Mouse (Mus musculus) neural tube, embryonic 14.5 days (tissue): ENCODE data around the gene Camk1. TPM values are rescaled to one million over a fixed set of nuclear protein-coding genes. Genes with fewer than 3 reads are reported as not detected.
"Not testable (repeated sequence)": the region's sequence is repeated elsewhere in the genome, so short reads cannot be mapped to it uniquely, and the experiment has no call there.

ENCODE experiments used
- ATAC-seq: fragments of 200-750 bp; cut with Nextera tagmentation; 2 replicates; pipeline ENCODE4 v1.8.0; 2017; ENCODE audit warnings: low read depth, mild to moderate bottlenecking, moderate TSS enrichment, moderate library complexity
- H3K27ac ChIP-seq: fragments of 300-500 bp; sonication (generic); 2 replicates; pipeline ENCODE4 v1.5.1; 2014; ENCODE audit warnings: low read depth, mild to moderate bottlenecking, control low read depth, low read length, moderate library complexity, mixed read lengths
- H3K27me3 ChIP-seq: fragments of 300-500 bp; sonication (generic); 2 replicates; pipeline ENCODE4 v1.6.1; 2014; ENCODE audit warnings: low read length; ENCODE audit not compliant: control insufficient read depth, insufficient read depth
- H3K36me3 ChIP-seq: fragments of 300-500 bp; sonication (generic); 2 replicates; pipeline ENCODE4 v1.6.1; 2014; ENCODE audit warnings: low read length, mixed read lengths; ENCODE audit not compliant: control insufficient read depth, insufficient read depth
- H3K4me1 ChIP-seq: fragments of 300-500 bp; sonication (generic); 2 replicates; pipeline ENCODE4 v1.6.1; 2014; ENCODE audit warnings: low read length; ENCODE audit not compliant: control insufficient read depth, insufficient read depth
- H3K4me2 ChIP-seq: fragments of 300-500 bp; sonication (generic); 2 replicates; pipeline ENCODE4 v1.6.1; 2014; ENCODE audit warnings: mild to moderate bottlenecking, low read depth, low read length, control low read depth
- H3K4me3 ChIP-seq: fragments of 300-500 bp; sonication (generic); 2 replicates; pipeline ENCODE4 v1.5.1; 2014; ENCODE audit warnings: low read depth, low read length, control low read depth, mixed read lengths
- H3K9ac ChIP-seq: fragments of 300-500 bp; sonication (generic); replicated peaks from 2 replicates; pipeline ENCODE4 v1.6.1; 2014; ENCODE audit warnings: low read depth, mild to moderate bottlenecking, control low read depth, low read length, mixed read lengths
- H3K9me3 ChIP-seq: fragments of 300-500 bp; sonication (generic); 2 replicates; pipeline ENCODE4 v1.6.1; 2016; ENCODE audit warnings: low read length; ENCODE audit not compliant: control insufficient read depth
- WGBS: fragments of 180-500 bp; shearing (Covaris S2); extraction: QIAGEN DNeasy Blood & Tissue Kit; methylation state at CpG from one replicate; pipeline ENCODE4 v1.1.7; 2014; 5-methylcytosine and 5-hydroxymethylcytosine counted together
- polyA plus RNA-seq: library from polyadenylated mRNA; unstranded; fragments of >200 nt; fragmentation: Nextera tagmentation; extraction: Ambion mirVana; gene quantifications from 2 replicates; pipeline ENCODE4 v1.2.1, GENCODE M21; 2014

Gene Camk1
- polyA plus RNA-seq, 1 experiment from 2014 or later = 110 TPM

DNA sequence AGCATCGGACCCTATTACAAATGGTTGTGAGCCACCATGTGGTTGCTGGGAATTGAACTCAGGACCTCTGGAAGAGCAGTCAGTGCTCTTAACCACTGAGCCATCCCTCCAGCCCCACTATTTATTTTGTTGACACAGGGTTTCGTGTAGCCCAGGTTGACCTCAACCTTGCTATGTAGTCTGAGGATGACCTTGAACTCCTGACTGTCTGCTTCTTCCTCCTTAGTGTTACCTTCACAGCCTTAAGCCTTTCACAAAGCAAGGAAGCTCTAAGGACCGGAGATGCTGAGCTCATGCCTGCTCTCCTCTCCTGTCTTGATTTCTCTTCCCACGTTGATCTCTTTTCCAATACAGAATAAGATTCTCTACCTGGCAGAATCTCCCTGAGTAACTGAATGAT is 3.1 kb upstream of the Camk1 start:
- H3K27ac ChIP-seq = no peak overlapping the region
- H3K9ac ChIP-seq = no peak overlapping the region
- no peaks in the 10 kb centered on the region for H3K27me3 ChIP-seq
- no peak overlapping the region for H3K4me2 ChIP-seq
- no peak overlapping the region for H3K4me3 ChIP-seq
- no peaks in the 10 kb centered on the region for H3K9me3 ChIP-seq
- H3K4me1 ChIP-seq = peaks cover 6% of the 10 kb centered on the region; the same call in 1 of the 2 replicates
- ATAC-seq = no peak
- H3K36me3 ChIP-seq = no peaks in the 10 kb centered on the region
- WGBS = 81% methylated on average over 4 of the region's 4 CpGs

DNA sequence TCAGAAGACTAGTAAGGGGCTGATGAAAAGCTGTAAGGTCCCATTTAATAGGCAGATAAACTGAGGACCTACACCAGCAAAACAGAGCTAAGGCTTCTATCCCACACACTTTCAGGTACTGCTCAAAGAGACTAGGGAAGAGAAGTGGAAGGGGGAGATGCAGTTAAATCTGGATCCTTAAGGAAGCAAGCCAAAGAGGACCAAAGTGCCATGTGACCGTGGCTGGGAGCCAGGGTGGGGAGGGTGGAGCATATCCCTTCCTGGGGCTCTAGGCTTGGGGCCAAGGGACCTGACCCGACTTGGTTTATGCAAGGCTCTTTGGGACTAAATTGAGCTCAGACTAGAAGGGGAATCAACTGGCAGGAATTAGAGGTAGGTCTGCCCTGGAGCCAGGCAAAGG is 537 bp upstream of the Camk1 start:
- no peak overlapping the region for H3K27ac ChIP-seq
- peak; percentile 40; the same call in 1 of the 2 replicates for ATAC-seq
- no peak overlapping the region for H3K9ac ChIP-seq
- peaks cover 12% of the 10 kb centered on the region; the same call in 1 of the 2 replicates for H3K4me1 ChIP-seq
- H3K4me2 ChIP-seq = peak overlapping the region; percentile 62; the same call in 1 of the 2 replicates
- no peak overlapping the region for H3K4me3 ChIP-seq
- peaks cover 5% of the 10 kb centered on the region; the same call in 1 of the 2 replicates for H3K36me3 ChIP-seq
- H3K27me3 ChIP-seq = no peaks in the 10 kb centered on the region
- H3K9me3 ChIP-seq = no peaks in the 10 kb centered on the region
- WGBS = 55% methylated on average over 2 of the region's 2 CpGs

DNA sequence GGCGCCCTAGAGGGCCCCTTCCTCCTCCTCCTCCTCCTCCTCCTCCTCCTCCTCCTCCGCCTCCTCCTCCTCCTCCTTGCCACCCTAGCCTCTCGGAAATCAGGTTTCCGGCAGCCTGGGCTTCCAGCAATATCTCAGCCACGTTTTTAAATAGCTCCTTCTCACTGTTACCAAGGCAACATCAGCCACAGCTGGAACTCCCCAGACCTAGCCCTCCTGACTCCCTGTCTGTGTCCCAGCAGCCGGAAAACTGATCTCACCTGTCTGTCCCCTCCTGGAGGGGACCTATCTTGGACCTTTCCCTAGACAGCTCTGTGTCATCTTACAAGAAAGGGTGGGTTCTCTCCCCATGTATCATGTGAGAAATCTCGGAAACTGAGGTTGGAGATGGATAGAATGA is 1.5 kb downstream of the Camk1 start:
- Histone ChIP-seq H3K9ac (no peak overlapping the region; the same call in 1 of the 2 replicates), H3K4me3 (no peak overlapping the region), H3K27me3 (no peaks in the 10 kb centered on the region), H3K36me3 (peaks cover 18% of the 10 kb centered on the region), H3K27ac (no peak overlapping the region), H3K9me3 (no peaks in the 10 kb centered on the region), H3K4me2 (peak overlapping the region; percentile 62), H3K4me1 (peaks cover 12% of the 10 kb centered on the region; the same call in 1 of the 2 replicates)
- 43% methylated on average over 4 of the region's 7 CpGs for WGBS
- no peak for ATAC-seq

DNA sequence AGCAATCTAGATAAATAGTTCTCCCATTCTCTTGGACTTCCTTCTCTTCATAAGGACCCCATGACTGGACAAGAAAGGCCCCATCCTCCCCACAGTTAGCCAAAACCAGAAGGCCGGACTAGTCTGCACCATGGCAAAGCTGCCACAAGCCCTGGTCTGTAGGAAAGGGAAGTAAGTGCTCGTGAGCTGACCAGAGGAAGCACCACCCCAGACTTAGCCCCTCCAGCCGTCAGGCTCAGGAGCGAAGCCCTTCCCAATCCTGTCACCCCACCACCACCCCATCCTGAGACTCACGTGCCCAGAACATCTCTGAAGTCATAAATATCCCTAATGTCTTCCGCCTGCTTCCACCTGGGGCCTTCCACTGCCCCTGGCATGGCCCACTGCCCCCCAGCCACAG is 2.2 kb downstream of the Camk1 start:
- Histone ChIP-seq H3K9ac (no peak overlapping the region), H3K27me3 (no peaks in the 10 kb centered on the region), H3K4me1 (peaks cover 12% of the 10 kb centered on the region; the same call in 1 of the 2 replicates), H3K4me3 (peak overlapping the region; percentile 9; the same call in 1 of the 2 replicates), H3K4me2 (no peak overlapping the region), H3K27ac (no peak overlapping the region), H3K36me3 (peaks cover 18% of the 10 kb centered on the region), H3K9me3 (no peaks in the 10 kb centered on the region)
- WGBS = 84% methylated on average over 6 of the region's 6 CpGs
- ATAC-seq = no peak

DNA sequence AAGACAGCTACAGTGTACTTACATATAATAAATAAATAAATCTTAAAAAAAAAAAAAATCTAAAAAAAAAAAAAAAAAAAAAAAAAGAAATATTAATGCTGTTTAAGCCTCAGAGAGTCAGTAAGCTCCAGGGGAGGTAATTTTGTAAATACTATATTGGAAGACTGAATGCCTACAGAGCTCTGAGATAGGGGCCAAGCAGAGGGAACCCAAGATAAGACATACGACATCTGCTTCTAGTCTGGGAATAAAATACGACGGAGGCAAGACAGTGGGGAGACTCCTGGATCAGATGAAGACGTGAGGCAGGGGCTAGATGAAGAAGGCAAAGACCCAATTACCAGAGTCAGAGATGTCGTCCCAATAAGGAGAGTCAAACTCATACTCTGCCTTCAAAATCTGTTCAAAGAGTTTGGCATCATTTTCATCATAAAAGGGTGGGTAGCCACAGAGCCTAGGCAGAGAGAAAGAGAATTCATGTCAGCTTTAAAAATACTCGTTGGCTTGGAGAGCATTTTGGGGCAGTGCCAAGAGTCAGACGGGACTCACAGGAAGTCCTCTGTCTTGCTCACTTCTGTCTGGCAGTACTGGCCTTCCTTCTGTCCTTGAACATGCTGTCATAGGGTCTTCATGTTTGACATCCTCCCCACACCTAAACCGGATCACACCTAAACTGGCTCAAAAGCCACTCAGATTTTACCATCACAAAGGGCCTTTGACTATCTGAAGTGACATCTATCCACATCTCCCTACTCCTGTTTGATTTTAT is 6.7 kb downstream of the Camk1 start:
- H3K27me3 ChIP-seq = no peaks in the 10 kb centered on the region
- H3K9me3 ChIP-seq = no peaks in the 10 kb centered on the region
- no peak overlapping the region for H3K4me3 ChIP-seq
- H3K27ac ChIP-seq = no peak overlapping the region
- ATAC-seq = no peak
- peaks cover 6% of the 10 kb centered on the region; the same call in 1 of the 2 replicates for H3K4me1 ChIP-seq
- WGBS = 66% methylated on average over 8 of the region's 8 CpGs
- no peak overlapping the region for H3K9ac ChIP-seq
- no peak overlapping the region for H3K4me2 ChIP-seq
- H3K36me3 ChIP-seq = peaks cover 39% of the 10 kb centered on the region

- Histone ChIP-seq H3K27ac (no peak overlapping the region), H3K9me3 (no peaks in the 10 kb centered on the region), H3K4me1 (no peaks in the 10 kb centered on the region; the same call in 1 of the 2 replicates), H3K4me2 (no peak overlapping the region), H3K9ac (no peak overlapping the region), H3K4me3 (no peak overlapping the region), H3K36me3 (peaks cover 33% of the 10 kb centered on the region), H3K27me3 (no peaks in the 10 kb centered on the region)
- 80% methylated on average over 6 of the region's 6 CpGs for WGBS
- ATAC-seq = no peak
These were observed 9.6 kb downstream of the Camk1 start for GRCm38 (mm10) chr6:113334216-113334615.

- peaks cover 25% of the 10 kb centered on the region; the same call in 1 of the 2 replicates for H3K36me3 ChIP-seq
- H3K9me3 ChIP-seq = no peaks in the 10 kb centered on the region
- H3K9ac ChIP-seq = no peak overlapping the region
- no peaks in the 10 kb centered on the region; the same call in 1 of the 2 replicates for H3K4me1 ChIP-seq
- H3K4me2 ChIP-seq = no peak overlapping the region
- H3K4me3 ChIP-seq = no peak overlapping the region
- peak overlapping the region; percentile 62 for H3K27ac ChIP-seq
- WGBS = 55% methylated on average over 14 of the region's 14 CpGs
- peak; percentile 82; the same call in 1 of the 2 replicates for ATAC-seq
- no peaks in the 10 kb centered on the region for H3K27me3 ChIP-seq
These were observed 10.4 kb downstream of the Camk1 start for GRCm38 (mm10) chr6:113333137-113333950.

DNA sequence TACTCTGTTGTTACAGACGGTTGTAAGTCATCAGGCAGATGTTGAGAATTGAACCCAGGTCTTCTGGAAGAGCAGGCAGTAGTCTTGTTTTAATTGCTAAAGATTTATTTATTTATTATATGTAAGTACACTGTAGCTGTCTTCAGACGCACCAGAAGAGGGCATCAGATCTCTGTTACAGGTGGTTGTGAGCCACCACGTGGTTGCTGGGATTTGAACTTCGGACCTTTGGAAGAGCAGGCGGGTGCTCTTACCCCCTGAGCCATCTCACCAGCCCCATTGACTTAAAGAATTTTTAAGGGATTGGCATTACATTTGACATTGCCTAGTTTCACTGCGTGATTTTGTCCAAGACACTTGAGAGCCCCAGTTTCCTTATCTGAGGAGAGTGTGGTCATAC is 11.1 kb downstream of the Camk1 start:
- not testable (repeated sequence) for H3K4me1 ChIP-seq, H3K4me2 ChIP-seq, H3K9me3 ChIP-seq, H3K4me3 ChIP-seq, H3K27ac ChIP-seq, ATAC-seq, H3K27me3 ChIP-seq, H3K9ac ChIP-seq
- H3K36me3 ChIP-seq = peaks cover 21% of the 10 kb centered on the region; the same call in 1 of the 2 replicates
- 76% methylated on average over 6 of the region's 6 CpGs for WGBS
